Mouse (Mus musculus): ENCODE measurements around the gene Gng4.
"Not testable (repeated sequence)": the region's sequence is repeated elsewhere in the genome, so short reads cannot be mapped to it uniquely, and the experiment has no call there.

Gng4 gene

GRCm38 (mm10) chr13:13783894-13784419 lies at the start of gene Gng4:
Gene Gng4 (plus strand): TSS chr13:13784059.
- peak; percentile 73 for ATAC-seq (ENCODE audit: low TSS enrichment)

- no peak for ATAC-seq (ENCODE audit: low TSS enrichment)
Measured at GRCm38 (mm10) chr13:13739232-13739631, 44.6 kb upstream of the Gng4 start.

- no peak for ATAC-seq (ENCODE audit: low TSS enrichment)
Measured at GRCm38 (mm10) chr13:13745911-13746310, 37.9 kb upstream of the Gng4 start.

GRCm38 (mm10) chr13:13775778-13776494 lies 7.9 kb upstream of the Gng4 start:
- no peak for ATAC-seq (ENCODE audit: low TSS enrichment)

GRCm38 (mm10) chr13:13777052-13777451 lies 6.8 kb upstream of the Gng4 start:
- no peak for ATAC-seq (ENCODE audit: low TSS enrichment)

- ATAC-seq (ENCODE audit: low TSS enrichment) = no peak
Measured at GRCm38 (mm10) chr13:13777696-13778095, 6.2 kb upstream of the Gng4 start.

- ATAC-seq (ENCODE audit: low TSS enrichment) = no peak
Measured at GRCm38 (mm10) chr13:13778837-13779458, 4.9 kb upstream of the Gng4 start.

GRCm38 (mm10) chr13:13780271-13780670 lies 3.6 kb upstream of the Gng4 start:
- ATAC-seq (ENCODE audit: low TSS enrichment) = no peak

- ATAC-seq (ENCODE audit: low TSS enrichment) = no peak
Measured at GRCm38 (mm10) chr13:13781026-13781425, 2.8 kb upstream of the Gng4 start.

- ATAC-seq (ENCODE audit: low TSS enrichment) = 0 out of 2 replicates have a peak, but pooled peaks have one; percentile 0
Measured at GRCm38 (mm10) chr13:13783296-13783695, 563 bp upstream of the Gng4 start.

GRCm38 (mm10) chr13:13784420-13784936 lies 619 bp downstream of the Gng4 start:
- ATAC-seq (ENCODE audit: low TSS enrichment) = peak; percentile 10

GRCm38 (mm10) chr13:13784981-13785783 lies 1.3 kb downstream of the Gng4 start:
- no peak for ATAC-seq (ENCODE audit: low TSS enrichment)

- no peak for ATAC-seq (ENCODE audit: low TSS enrichment)
Measured at GRCm38 (mm10) chr13:13786971-13787370, 3.1 kb downstream of the Gng4 start.

GRCm38 (mm10) chr13:13788070-13788469 lies 4.2 kb downstream of the Gng4 start:
- no peak for ATAC-seq (ENCODE audit: low TSS enrichment)

GRCm38 (mm10) chr13:13791981-13792380 lies 8.1 kb downstream of the Gng4 start:
- peak; percentile 95 for ATAC-seq (ENCODE audit: low TSS enrichment)

- no peak for ATAC-seq (ENCODE audit: low TSS enrichment)
Measured at GRCm38 (mm10) chr13:13795166-13795832, 11.4 kb downstream of the Gng4 start.

- no peak for ATAC-seq (ENCODE audit: low TSS enrichment)
Measured at GRCm38 (mm10) chr13:13796082-13796481, 12.2 kb downstream of the Gng4 start.

- not testable (repeated sequence) for ATAC-seq (ENCODE audit: low TSS enrichment)
Measured at GRCm38 (mm10) chr13:13797816-13798215, 14.0 kb downstream of the Gng4 start.

- peak; percentile 27; the same call in 1 of the 2 replicates for ATAC-seq (ENCODE audit: low TSS enrichment)
Measured at GRCm38 (mm10) chr13:13798775-13799174, 14.9 kb downstream of the Gng4 start.

GRCm38 (mm10) chr13:13808337-13809132 lies 24.7 kb downstream of the Gng4 start:
- ATAC-seq (ENCODE audit: low TSS enrichment) = peak; percentile 85

GRCm38 (mm10) chr13:13810885-13811284 lies 27.0 kb downstream of the Gng4 start:
- no peak for ATAC-seq (ENCODE audit: low TSS enrichment)

Measured in frontal cortex, adult (tissue).